Mouse (Mus musculus) left cerebral cortex, postnatal 36 days (tissue): ENCODE data around the gene Actl7b. TPM values are rescaled to one million over a fixed set of nuclear protein-coding genes. Genes with fewer than 3 reads are reported as not detected.
A peak's percentile ranks its signal among the peaks of the same experiment; 100 is the strongest.

Experiments
- DNase-seq, 2 experiments: peaks; one replicate each; pipeline ENCODE4 v3.0.0; 2021 to 2022; ENCODE audit warnings: low spot score in 2 of 2, mixed read lengths in 1 of 2
- intact Hi-C: fragments of 180-260 bp; cut with DNase I; formaldehyde crosslinking; loops from one replicate; pipeline ENCODE4 v1.15.1; 2025
- total RNA-seq, 2 experiments: library from RNA; stranded (reverse); gene quantifications; 2 replicates each; pipeline ENCODE4 v1.2.3; 2021

Gene Actl7b
- under 1 TPM in 1 of 2 experiments, not detected in 1; 0.36 TPM for total RNA-seq

GRCm38 (mm10) chr4:56741041-56741493 lies at the start of gene Actl7b:
TSS of gene Actl7b (minus strand) at chr4:56741443.
- no peak for DNase-seq
- intact Hi-C loops: no loop called here

GRCm38 (mm10) chr4:56771065-56771464 lies 29.8 kb upstream of the Actl7b start:
- intact Hi-C loops: no loop called here
- DNase-seq: no peak

- intact Hi-C loops: no loop called here
Measured at GRCm38 (mm10) chr4:56768913-56769312, 27.7 kb upstream of the Actl7b start.

DNA sequence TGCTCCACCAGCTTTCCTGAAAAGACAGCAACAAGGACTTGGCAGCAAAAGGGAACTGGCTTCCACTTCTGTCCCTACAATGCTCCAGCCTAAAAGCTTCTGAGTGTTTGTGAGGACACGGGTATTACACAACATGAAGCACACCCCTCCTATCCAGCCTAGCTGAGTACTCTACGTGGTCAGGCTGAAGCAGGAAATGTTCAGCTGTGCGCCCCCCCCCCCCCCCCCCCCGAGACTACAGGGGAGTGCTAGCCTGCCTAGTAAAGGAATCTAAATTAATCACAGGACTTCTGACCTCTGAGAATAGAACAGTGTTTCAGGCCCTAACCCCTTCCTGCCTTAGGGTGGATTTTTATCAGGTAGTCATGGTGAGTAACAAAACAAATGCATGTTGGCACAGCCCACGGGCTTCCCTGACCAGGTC lies 26.6 kb upstream of the Actl7b start:
- intact Hi-C loops: no loop called here
- peak in 1 of 2 experiments; percentile 24 for DNase-seq

More at GRCm38 (mm10) chr4:56768913-56769312, 27.7 kb upstream of the Actl7b start:
- DNase-seq: no peak

DNA sequence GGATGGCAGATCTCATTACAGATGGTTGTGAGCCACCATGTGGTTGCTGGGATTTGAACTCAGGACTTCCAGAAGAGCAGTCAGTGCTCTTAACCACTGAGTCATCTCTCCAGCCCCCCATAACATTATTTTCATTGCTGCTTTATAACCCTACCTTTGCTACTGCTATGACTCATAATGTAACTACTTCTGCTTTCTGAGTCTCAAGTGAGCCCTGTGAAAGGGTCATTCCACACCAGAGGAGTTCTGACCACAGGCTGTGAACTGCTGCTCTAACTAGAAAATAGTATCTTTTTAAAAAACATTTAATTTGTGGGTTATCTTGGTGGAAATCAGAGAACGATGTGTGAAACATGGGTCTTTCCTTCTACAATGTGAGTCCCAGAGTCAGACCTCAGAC lies 16.4 kb upstream of the Actl7b start:
- intact Hi-C loops: no loop called here

DNA sequence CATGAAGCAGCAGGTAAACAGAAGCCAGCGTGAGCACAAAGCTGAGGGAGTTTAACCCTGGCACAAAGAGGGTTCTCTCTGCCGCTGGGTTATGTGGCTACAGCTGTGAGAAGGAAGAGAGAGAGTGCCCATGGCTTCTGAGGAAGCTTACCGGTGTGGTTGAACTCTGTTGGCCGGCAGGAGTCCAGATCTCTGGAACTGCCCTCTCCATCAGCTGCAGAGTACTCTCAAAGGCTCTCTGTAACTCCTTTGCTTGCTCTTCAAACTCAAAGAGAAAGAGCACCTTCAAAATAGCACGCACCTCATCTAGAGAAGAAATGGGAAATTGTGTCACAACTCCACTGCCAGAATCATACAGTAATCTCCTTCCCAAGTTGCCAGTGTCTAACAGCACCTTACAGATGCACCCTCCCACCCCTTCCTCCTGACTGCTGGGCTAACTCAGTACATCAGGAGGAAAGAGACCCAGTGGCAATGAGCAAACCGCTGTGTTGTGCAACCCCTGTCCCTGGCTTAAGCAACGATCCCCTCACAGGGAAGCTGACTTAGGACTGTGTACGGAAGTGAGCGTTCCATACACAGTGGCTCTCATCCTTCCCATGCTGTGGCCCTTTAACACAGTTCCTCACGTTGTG lies 15.8 kb upstream of the Actl7b start:
- intact Hi-C loops: no loop called here
- no peak for DNase-seq

More for the DNA sequence above, 16.4 kb upstream of the Actl7b start:
- DNase-seq: no peak

GRCm38 (mm10) chr4:56756021-56756420 lies 14.8 kb upstream of the Actl7b start:
- DNase-seq: no peak
- intact Hi-C loops: no loop called here

- intact Hi-C loops: no loop called here
- DNase-seq: no peak
Measured at GRCm38 (mm10) chr4:56747456-56747855, 6.2 kb upstream of the Actl7b start.

- intact Hi-C loops: no loop called here
- no peak for DNase-seq
Measured at GRCm38 (mm10) chr4:56746345-56746744, 5.1 kb upstream of the Actl7b start.

DNA sequence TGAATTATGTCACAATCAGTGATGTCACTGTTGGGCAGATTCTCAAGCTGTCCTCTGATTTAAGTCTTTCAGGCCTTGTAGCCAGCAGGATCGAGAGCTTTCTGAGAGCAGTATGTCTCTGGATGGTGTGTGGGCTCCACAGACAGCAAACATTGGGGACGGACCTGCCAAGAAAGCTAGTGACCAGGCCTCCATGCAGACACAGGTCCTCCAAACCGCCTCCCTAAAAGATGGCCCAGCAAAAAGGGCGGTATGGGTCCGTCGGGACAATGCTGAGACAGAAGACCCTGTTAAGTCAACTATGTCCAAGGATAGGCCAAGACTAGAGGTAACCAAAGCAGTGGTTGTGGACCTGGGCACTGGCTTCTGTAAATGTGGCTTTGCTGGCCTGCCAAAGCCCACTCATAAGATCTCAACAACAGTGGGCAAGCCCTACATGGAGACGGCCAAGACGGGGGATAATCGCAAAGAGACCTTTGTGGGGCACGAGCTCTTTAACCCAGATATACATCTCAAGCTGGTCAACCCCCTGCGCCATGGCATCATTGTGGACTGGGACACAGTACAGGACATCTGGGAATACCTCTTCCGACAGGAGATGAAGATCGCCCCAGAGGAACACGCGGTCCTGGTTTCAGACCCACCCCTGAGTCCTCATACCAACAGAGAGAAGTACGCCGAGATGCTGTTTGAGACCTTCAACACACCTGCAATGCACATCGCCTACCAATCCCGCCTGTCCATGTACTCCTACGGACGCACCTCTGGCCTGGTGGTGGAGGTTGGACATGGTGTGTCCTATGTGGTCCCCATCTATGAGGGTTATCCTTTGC lies 2.3 kb upstream of the Actl7b start, which contains the start of gene Actl7a:
Actl7a (plus strand) TSS at position 51 of the 833 bp plus-strand sequence.
- intact Hi-C loops: no loop called here
- DNase-seq: no peak

- DNase-seq: no peak
- intact Hi-C loops: no loop called here
Measured at GRCm38 (mm10) chr4:56742698-56743097, 1.5 kb upstream of the Actl7b start.

DNA sequence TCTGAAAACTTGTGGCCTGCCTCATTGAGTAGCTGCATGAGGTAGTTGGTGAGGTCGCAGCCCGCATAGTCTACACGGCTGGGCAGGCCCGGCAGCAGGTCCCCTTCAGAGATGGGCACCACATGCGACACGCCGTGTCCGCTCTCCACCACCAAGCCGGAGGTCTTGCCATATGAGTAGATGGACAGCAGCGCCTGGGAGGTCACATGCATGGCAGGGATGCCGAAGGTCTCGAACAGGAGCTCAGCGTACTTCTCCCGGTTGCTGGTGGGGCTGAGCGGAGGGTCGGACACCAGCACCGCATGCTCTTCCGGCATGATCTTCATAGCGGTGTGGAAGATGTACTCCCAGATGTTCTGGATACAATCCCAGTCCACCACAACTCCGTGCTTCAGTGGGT lies 632 bp downstream of the Actl7b start:
- intact Hi-C loops: no loop called here
- no peak for DNase-seq

DNA sequence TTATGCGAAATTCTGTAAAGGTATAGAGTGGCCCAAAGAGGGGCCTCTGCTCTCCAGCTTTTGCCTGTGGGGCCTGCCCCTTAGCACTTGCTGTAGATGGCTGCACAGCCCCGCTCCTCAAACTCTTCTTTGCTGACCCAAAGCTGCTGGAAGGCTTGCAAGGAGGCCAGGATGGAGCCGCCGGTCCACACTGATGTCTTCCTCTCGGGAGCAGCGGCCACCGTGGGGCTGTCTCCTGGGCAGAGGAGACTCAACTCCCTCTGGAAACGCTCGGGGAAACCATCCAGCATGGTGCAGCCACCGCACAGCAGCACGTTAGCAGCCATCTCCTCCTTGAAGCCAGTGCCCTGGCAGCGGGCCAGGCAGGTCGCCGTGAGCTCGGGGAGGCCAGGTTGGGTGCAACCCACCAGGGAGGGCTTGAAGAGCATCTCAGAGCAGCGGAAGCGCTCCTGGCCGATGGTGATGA lies 1.2 kb downstream of the Actl7b start, which contains the start of gene Gm26657:
Gm26657 (plus strand) TSS at position 51 of the 466 bp plus-strand sequence.
- no peak for DNase-seq

DNA sequence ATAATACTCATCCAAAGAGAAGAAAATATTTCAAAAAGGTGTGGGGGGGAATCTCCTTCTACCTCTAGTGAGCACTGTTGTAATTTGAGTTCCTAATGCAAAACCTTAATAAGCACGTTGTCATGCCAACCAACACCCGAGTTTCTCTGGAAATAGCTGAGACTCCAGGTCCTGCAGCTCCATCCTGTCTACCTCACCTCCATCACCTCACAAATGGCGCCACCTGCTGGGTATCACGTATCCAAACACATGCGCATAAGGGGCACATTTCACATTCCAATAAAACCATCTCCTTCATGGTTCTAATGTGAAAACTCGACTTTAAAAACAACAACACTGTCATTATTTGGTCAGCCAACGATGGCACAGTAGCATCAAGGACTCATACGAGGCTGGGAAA lies 15.4 kb downstream of the Actl7b start:
- intact Hi-C loops: no loop called here

More for the DNA sequence above, 1.2 kb downstream of the Actl7b start, which contains the start of gene Gm26657:
- intact Hi-C loops: no loop called here

DNA sequence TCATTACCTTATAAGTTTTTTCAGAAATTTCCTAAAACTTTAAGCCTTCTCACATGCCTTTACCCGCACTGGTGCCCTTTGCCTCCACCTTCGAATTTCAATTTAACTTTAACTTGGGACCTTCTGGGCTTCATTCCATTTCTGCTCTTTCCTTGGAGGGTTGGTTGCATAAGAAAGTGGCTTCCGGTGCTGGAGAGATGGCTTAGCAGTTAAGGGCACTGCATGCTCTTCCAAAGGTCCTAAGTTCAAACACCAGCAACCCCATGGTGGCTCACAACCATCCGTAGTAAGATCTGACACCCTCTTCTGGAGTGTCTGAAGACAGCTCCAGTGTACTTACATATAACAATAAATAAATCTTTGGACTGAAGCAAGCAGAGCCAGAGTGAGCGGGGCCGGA lies 18.0 kb downstream of the Actl7b start:
- DNase-seq: no peak
- intact Hi-C loops: no loop called here

More for the DNA sequence above, 15.4 kb downstream of the Actl7b start:
- DNase-seq: no peak

DNA sequence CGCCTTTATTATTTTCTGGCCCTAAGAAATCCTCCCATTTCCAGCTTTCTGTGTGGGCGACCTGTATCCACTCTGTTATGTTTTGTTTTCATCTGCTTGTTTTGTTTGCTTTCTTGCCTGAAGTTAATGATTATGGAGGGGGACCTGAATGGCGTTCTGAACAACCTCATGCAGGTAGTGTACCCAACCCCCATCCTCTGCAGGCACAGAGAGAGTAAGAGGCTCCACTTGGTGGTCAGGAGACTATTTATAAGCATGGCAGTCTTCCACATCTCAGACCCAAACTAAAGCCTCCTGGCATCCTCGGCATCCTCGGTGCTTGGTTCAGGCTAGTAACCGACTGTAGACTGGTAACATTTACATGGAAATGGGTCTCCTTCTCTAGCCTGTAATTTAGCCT lies 18.9 kb downstream of the Actl7b start:
- DNase-seq: no peak
- intact Hi-C loops: no loop called here

GRCm38 (mm10) chr4:56721469-56721868 lies 19.8 kb downstream of the Actl7b start:
- no peak for DNase-seq
- intact Hi-C loops: no loop called here

GRCm38 (mm10) chr4:56720403-56720802 lies 20.8 kb downstream of the Actl7b start:
- DNase-seq: no peak
- intact Hi-C loops: no loop called here

DNA sequence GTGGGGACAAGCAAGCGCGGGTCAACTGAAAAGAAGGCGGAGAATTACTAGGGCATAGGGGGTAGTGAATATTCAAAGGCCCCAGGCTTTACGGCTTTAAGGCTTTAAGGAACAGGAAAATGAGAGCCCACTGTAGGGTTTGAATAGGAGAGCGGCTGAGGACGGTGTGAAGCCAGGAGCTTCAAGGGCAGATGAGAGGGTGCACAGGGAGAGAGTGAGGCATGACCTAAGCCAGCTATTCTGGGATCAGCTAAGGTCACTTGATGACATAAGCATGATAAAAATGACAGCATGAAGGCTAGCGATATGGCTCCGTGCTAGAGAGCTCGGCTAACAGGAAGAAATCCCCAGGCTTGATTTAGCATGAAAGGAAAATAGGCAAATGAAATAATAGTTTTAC lies 21.8 kb downstream of the Actl7b start:
- DNase-seq: no peak
- intact Hi-C loops: no loop called here

GRCm38 (mm10) chr4:56718573-56719442 lies 22.4 kb downstream of the Actl7b start:
- intact Hi-C loops: no loop called here
- no peak for DNase-seq
